Mouse (Mus musculus) fibroblast of lung, adult 2 months (primary cell): ENCODE measurements around the gene Znhit2.
A peak's percentile ranks its signal among the peaks of the same experiment; 100 is the strongest.
"Not testable (repeated sequence)": the region's sequence is repeated elsewhere in the genome, so short reads cannot be mapped to it uniquely, and the experiment has no call there.

Source experiments
- DNase-seq: peaks from one replicate; pipeline ENCODE4 v3.0.0-alpha.2; 2011; ENCODE audit warnings: low read depth

Znhit2 gene

DNA sequence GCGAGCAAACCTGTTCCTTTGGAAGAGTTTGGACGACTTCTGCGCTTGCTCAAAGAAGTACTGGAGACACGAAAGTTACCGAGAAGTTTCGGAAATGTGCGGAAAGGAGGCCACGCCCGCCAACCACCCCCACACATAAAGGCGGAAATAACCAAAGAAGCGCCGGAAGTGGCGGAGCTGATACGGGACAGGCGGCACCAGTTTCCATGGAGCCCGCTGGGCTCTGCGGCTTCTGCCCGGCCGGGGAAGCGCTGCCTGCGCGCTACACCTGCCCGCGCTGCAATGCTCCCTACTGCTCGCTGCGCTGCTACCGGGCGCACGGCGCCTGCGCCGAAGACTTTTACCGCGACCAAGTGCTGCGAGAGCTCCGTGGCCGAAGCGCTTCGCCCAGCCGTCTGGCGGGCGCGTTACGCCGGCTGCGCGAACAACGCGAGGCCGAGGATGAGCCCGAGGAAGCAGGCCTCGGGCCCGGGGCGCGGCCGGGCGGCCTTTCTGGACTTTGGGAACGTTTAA lies at the start of gene Znhit2:
Gene Znhit2, plus strand, starts transcription at position 172 of the 513 bp plus-strand sequence.
- DNase-seq: peak; percentile 91

DNA sequence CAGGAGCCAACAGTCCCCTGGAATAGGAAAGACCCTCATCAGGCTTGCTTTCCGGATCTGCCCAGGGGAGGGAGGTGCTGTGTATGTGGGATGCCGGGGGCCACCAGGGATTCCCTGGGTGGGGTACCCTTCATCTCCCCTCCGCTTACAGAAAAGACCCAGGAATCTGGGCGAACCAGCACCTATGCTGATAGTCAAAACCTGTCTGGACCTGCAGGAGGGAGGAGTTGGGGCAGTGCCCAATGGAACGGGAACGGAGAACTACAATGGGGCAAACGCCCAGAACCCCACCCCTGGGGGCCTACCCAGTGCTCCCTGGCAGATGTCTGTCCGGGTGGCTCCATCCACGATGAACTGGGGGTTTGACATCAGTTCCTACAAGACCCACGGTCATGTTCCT lies 47.3 kb upstream of the Znhit2 start:
- no peak for DNase-seq

DNA sequence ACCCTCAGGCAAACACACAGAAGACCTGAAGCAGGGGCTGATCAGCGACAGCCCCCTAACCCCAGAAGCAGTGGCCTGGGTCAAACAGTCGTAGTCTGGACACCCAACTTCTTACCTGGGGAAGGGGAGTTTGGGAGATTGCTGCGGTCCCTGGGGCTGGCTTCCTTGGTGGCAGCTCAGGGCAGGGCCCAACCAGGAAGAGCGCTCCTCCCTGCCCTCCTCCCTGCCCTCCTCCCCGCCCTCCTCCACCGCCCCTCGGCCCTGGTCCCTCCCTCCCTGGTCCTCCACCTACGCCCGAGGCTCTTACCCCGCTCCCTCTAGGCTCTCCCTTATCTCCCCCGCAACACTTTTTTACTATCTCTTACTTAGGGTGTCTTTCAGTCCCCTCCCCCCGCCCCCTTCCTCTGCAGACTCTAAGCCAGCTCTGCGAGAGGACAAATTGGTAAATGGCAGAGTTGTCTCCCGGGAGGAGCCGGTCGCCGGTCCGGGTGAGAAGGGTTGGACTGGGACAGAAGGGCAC lies 45.9 kb upstream of the Znhit2 start:
- peak; percentile 25 for DNase-seq

DNA sequence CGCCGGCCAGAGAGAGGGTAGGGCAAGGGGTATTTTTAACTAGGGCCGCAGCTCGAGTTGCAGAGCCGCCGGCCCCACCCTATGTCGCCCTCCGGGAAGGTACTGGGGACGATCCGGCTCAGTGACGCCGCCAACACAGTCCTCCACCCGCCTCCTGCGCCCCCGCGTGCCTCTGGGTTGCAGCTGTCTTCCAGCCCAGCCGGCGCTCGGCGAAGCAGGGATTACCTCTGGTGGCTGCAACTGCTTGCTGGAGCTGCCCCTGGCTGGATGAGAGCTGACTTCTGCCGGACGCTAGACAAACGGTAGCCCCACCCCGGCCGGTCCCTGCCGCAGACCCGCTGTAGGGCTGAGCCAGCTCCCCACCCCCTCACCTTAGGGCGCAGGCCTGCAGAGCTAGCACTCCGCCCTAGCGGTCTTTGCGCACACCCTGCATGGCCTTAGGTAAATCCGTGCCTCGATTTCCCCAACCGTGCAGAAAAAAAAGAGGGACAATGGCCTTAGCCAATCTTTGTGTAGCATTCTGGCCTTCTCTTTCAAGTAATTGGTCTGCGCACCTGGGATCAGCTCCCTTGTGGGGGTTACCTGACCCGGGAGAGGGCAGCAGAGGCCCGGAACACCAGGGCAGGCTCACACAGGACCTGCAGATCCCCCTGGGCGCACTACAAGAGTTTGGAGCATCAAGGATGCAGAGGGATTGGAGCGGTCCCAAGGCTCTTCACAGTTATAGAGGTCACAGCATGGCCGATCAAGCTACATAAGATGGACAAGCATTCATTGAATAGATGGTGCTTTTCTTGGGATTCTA lies 45.3 kb upstream of the Znhit2 start, which contains the start of gene Capn1:
Gene Capn1, minus strand, starts transcription at position 387 of the 805 bp plus-strand sequence.
- peak; percentile 13 for DNase-seq

DNA sequence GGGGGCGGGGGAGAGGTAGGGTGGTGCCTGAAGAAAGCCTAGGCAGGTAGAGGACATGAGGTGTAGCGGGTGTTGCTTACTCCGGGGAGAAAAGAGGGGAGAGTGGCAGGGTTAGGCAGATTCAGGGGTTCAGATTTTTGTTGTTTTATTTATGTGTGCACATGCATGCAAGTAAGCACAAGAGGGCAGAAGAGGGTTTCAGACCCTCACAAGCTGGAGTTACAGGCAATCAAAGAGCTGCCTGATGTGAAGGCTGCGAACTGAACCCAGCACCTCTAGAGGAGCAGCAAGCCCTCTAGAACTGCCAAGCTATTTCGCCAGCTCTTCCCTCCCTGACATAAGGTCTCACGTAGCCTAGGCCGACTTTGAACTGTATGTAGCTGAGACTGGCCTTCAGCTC lies 44.5 kb upstream of the Znhit2 start:
- no peak for DNase-seq

DNA sequence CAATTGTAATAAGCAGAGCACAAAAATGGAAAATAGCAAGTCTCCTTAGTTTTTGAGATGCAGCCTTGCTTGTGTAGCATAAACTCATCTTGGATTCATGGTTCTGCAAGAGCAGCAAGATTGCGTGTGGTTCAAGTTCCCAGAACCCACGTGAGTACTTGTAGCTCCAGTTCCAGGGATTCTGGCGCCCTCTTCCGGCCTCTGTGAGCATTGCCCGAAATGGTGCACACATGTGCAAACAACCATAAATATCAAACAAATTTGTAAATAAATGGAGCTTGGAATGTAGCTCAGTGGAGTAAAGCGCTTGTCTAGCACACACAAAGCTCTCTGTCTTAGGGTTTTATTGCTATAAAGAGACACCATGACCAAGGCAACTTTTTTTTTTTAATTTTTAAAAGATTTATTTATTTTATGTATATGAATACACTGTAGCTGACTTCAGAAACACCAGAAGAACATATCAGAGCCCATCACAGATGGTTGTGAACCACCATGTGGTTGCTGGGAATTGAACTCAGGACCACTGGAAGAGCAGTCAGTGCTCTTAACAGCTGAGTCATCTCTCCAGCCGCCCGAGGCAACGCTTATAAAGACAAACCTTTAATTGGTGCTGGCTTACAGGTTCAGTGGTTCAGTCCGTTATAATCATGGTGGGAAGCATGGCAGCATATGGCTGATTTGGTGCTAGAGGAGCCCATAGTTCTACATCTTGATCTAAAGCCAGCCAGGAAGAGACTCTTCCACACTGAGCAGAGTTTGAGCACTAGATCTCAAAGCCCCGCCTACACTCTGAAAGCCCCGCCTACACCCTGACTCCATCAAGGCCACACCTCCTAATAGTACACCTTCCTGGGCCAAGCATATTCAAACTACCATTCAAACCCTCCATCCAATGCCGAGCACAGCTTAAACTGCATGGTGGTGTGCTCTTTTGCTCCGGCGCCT lies 42.6 kb upstream of the Znhit2 start:
- peak; percentile 72 for DNase-seq

DNA sequence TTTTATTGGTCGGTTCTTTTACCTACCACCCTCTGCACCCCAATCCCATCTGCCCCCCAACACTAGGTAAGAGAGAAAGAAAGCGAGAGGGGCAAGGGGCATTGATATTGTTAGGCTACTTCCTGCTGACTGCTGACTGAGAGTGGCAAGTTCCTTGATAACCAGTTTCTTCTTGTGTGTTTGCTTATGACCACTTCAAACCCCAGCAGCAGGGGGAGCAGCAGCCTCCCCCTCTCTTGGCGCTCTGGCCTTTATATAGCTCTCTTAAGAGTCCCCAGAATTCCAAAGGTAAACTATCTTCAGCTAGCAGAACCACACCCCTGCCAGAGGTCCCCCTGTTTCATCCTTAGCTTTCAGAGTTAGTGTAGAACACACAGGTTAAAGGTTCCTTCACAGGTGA lies 40.7 kb upstream of the Znhit2 start:
- DNase-seq: no peak

DNA sequence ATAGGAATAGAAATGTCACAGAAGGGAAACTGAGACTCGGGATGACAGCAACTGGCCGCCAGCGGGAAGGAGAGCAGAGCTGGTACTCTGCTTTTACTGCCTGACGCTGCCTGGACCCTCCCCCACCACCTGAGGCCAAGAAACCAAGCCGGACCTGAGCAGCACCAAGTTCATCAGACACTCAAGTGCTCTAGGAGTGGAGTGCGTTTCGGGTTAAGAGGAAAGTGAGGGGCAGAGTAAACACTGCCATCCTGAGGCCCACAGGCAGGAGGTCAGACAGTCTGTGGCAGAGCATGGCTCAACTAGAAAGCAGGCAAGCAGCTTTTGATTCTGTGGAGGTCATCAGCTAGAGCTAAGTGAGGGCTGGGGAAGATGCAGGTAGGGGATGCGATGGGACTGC lies 37.9 kb upstream of the Znhit2 start:
- no peak for DNase-seq

DNA sequence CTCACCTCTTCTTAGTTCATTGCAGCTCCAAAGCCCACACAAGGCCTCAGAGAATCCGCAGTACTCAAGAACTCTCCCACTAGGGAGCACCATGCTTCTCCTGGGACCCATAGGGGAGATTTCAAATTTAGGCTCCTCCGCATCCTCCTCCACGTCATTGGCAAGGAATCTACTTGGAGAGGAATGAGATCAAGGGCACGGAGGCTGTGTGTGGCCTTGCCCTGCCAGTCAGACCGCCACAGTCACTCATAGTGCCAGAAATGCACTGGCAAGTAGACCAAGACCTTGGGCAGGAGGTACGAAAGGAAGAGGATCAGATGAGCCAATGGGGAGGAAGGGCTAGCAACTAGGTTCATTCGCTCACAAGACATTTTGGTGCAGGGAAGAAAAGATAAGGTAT lies 37.1 kb upstream of the Znhit2 start:
- no peak for DNase-seq

DNA sequence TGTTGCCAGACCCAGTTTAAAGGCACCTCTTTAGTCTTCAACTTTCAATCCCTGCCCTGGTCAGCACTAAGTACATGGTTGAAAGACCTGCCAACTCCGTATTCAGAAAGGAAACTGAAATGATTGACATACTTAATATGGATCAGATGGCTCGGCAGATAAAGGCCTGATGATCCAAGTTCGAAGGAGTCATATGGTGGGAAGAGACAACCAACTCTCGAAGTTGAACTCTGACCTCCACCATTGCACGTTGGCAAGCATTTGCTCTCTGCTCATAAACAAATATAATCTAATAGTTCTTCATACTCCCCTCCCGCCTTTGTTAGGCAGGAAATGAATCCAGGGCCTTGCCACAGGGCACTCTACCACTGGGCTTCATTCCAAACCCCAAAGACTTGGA lies 32.0 kb upstream of the Znhit2 start:
- DNase-seq: no peak

DNA sequence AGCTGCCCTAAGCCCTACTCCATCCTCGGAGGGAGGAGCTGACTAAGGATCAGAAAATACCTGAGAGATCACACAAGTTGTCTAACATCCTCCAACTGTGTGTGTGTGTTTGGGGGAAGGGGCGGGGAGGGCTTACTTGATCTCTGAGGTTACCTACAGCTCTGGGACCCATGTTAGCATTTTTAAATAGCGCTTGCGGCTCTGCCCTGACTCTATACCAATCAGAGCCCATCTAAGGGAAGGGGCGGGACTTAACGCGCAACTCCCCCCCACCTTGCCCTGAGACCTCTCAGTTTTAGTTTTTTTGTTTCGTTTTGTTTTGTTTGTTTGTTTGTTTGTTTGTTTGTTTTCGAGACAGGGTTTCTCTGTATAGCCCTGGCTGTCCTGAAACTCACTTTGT lies 31.6 kb upstream of the Znhit2 start:
- DNase-seq: no peak

DNA sequence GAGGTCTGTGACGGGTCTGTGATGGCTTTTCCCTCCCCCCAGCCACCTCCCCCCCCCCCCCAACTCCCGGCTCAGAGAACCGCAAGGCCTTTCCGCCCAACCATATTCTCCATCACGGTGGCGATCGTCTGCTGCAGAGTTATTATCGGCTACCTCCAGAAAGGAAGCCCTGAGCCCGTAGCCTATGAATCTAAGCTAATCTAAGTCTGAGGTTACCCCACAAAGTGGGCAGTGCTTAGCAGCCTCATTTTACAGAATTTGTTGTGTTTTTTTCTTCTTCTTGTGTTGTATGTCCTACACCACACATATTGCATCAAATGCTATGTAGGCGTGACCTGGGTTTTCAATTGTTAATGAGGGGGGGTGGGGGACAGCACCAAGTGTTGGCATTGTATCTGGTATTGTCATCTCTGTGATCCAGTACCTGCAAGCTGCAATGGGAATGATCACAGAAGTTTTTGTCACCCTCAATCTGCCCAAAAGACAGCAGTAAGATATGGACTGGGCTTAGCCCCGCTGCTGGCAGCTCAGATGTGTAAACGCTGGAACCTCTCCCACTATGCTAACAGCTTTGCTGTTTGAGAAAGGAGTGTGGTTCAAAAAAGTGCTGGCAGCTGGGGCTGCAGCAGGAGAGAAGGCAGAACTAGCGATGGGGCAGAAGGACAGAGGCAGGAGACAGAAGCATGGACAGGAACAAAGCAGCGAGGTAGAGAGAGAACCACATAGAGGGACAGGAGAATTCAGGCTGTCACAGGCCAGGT lies 30.3 kb upstream of the Znhit2 start:
- no peak for DNase-seq

DNA sequence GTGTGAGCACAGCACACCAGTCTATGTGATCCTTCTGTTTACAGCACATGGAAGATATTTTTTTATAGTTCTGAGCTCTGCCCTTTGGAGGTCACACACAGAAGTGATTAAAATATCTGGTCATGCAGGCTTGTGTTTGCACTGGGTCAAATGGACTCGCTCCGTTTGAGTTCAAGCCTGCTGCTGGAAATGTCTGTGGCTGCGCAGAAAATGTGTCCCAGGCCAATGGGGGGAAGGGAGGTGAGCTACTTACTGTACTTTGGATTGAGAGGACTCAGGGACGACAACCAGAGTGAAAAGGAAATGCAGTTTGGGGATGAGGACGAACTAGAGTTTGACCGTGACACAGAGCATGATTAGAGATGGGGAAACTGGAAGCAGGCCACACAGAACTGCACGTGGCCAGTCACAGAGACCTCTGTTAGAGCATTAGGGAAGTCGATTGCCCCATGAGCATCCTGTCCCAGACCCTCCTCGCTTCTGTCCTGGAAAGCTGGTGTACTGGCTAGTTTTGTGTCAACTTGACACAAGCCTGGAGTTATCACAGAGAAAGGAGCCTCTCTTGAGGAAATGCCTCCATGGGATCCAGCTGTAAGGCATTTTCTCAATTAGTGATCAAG lies 24.9 kb upstream of the Znhit2 start:
- no peak for DNase-seq

DNA sequence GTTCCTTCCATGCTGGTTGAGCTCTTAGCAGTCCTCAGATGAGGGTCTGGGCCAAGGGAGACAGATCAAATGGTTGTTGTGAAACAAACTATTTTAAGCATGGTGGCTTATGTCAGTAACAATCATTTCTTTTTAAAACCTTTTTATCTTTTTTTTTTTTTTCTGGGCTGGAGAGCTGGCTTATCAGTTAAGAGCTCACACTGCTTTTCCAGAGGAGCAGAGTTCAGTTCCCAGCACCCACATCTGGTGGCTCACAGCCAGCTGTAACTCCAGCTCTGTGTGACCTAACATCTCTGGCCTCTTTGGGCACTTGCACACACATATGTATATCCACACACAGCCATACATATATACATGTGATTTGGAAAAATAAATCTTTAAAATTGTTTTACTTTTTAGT lies 23.3 kb upstream of the Znhit2 start:
- DNase-seq: no peak

DNA sequence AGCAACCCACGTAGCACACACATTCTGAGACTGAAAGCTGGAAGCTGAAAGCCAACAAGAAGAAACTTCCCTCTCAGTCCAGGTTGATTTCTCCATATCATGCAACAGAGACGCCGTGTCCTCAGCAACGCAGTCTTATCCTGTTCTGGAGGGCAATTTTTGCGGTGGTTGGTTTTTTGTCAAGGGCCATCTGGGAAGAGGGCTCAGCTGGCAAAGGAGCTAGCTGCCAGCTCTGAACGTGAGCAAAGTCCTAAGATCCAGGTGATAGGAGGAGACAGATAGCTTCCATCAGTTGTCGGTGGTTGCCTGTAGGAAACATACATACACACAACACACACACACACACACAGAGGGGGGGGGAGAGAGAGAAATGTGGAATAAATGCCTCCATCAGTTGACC lies 22.7 kb upstream of the Znhit2 start:
- DNase-seq: no peak

DNA sequence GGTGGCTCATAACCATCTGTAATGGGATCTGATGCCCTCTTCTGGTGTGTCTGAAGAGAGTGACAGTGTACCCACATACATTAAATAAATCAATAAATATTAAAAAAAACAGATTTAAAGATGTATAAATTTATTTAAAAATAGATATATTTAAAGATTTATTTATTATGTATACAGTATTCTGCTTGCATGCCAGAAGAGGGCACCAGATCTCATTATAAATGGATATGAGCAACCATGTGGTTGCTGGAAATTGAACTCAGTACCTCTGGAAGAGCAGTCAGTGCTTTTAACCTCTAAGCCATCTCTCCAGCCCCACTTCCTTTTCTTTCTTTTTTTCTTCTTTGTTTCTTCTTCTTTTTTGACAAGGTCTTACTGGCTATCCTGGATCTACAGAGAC lies 21.0 kb upstream of the Znhit2 start:
- no peak for DNase-seq

DNA sequence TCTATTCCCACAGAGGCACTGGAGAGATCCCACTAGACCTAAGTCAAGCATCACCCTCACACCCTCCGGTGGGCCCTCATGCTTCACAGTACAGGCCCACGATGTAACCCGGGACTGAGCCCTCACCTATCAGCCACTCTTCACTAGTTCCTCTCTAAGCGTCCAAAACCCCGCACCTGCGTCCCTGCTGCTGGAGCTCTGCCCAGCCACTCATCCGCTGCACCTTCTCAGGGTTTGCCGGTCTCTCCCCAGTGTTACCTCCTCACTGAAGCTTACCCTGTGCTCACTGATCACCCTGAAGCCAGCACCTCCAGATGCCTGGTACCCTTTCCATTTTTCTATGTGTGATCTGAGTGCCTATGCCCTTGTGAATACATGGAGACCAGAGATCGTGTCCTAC lies 18.7 kb upstream of the Znhit2 start:
- no peak for DNase-seq

DNA sequence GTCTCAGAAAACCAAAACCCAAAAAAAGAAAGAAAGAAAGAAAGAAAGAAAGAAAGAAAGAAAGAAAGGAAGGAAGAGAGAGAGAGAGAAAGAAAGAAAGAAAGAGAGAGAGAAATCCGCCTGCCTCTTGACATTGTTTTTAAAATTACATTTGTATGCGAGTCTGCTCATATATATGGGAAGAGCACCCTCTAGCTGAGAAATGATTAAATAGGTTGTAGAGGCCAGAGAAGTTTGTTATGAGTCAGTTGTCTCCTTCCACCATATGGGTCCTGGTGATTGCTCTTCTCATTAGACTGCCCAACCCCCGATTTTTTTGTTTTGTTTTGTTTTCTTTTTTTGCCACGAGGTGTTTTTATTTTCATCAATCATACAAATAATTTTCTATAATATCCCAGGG lies 16.9 kb upstream of the Znhit2 start:
- not testable (repeated sequence) for DNase-seq

DNA sequence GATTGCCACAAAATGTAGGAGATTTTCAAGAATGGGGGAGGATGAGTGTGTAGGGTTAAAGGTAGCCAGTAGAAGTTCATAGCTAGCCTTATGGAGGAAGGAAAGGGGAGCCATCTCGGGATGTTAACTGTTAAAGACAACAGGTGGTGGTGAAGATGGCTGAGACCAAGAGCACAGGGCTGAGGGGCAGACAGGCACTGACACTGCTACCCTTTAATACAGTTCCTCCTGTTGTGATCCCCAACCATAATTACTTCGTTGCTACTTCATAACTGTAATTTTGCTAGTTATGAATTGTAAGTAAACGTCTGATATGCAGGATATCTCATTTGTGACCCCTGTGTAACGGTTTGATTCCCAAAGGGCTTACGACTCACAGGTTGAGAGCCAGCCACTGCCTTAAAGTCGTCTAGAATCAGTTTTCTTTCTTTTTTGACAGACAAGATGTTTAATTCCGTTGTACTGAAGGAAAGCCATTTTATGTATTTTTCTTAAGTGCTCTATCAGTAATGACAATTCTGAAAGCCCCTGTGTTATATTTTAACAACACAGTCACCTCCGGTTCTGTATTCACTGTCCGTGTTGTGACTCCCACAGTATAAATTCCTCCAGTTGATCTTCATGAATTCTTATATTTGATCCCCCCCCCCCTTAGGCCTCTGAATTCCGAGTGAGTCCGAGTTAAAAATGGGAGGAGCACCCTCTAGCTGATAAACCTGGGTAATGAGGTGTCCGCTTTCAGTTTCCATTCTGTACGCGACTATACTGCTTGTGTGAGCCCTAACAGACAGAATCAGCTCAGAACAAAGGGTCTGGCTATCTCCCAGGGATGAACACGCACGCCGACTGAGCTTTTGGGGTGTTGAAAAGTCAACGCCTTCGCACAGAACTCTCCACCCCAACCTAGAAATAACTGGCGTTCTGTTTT lies 15.4 kb upstream of the Znhit2 start:
- no peak for DNase-seq
